Mouse (Mus musculus): ENCODE measurements around the gene Ech1. TPM values are rescaled to one million over a fixed set of nuclear protein-coding genes. Genes with fewer than 3 reads are reported as not detected.

The Ech1 gene
- 269 and 271 TPM in 2 replicates for polyA plus RNA-seq (2015; fragmentation: Nextera tagmentation; extraction: Ambion mirVana)

DNA sequence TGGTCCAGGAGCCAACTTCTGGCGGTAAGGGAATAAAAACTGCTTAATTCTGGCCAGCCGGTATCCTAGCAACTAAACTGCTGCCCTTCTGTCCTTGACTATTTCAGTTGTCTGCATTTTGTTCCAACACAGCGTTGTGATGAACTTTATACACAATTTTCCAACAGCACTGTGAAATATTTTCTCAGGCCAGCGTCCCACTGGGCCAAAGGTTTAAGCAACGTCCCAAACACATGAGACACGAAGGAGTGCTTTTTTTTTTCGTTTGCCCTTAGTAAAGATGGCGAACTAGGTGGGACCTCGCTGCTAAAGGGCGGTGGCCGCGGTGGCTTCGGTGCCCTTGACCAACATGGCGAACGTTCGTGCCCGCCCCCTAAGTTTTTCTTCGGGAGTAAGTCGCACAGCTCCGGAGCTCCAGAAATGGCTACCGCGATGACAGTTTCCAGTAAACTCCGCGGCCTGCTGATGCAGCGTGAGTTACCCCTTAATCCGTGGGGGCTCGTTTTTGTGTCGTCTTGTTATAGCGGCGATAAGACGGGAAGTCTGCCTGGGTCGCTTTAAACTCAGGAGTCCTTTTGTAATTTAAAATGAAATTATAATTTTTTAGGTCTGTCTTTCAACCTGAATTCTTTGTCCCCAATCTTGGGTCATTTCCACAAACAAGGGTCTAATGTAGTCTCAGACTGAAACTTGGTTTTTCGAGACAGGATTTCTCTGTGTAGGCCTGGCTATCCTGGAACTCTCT is at the start of gene Ech1:
TSS of gene Ech1 (plus strand) at position 277 of the 745 bp plus-strand sequence.

GRCm38 (mm10) chr7:28788307-28789195 is 36.5 kb upstream of the Ech1 start, which contains the start of gene Rinl:
TSS of gene Rinl (plus strand) at chr7:28788969.

GRCm38 (mm10) chr7:28808221-28808941 is 16.6 kb upstream of the Ech1 start, which contains the start of gene Hnrnpl:
TSS of gene Hnrnpl (plus strand) at chr7:28808541.

DNA sequence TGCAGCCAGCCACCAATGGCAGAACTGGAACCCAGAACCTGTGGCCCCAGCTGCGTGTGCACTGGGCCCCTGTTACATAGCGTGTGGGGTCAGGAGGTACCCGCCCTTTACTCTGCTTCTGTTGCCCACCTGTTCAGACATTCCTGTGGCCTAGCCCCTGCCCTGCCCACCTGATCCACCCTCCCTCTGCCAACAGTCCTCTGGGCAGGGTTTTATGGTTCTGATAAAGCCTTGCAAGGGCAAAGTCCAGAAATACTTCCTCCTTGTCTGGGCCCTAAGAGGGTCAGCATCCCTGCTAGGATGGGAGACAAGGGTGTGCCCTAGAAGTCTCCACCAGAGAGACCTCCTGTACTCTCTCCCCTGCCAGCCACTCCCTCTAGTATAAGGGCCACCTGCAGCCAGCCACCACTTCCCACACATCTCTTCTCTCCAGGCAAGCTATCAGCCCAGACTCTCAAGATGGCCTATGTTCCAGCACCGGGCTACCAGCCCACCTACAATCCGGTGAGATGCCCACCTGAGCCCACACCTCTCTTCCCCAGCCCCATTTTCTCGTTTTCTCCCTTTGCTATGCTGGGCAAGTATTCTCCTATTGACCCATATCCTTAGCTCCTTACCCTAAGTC is 8.8 kb downstream of the Ech1 start, which contains the start of gene Lgals4:
TSS of gene Lgals4 (plus strand) at position 132 of the 625 bp plus-strand sequence.

DNA sequence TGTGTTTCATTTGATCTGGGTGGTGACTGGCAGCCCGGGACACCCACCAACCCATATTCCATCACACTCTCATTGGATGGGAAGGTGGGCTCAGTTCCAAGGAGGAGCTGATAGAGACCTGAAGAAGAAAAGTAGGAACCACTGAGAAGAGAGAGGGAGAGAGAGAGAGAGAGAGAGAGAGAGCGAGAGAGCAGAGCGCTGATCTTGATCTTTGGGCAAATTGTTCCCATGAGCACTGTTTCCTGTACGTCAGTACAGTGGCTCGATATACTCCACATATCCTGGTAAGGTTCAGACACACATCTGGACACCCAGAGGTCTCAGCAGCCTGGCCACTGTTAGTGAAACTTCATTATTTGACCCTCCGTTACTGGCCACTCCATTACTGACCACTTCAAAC is 38.5 kb downstream of the Ech1 start, which contains the start of gene Lgals7:
TSS of gene Lgals7 (plus strand) at position 314 of the 400 bp plus-strand sequence.

GRCm38 (mm10) chr7:28881199-28881598 is 56.2 kb downstream of the Ech1 start, which contains the start of gene Capn12:
TSS of gene Capn12 (plus strand) at chr7:28881422.

Other genes starting within 250 kb of the Ech1 start
- 14.6 and 20.1 TPM in 2 replicates for gene Samd4b, start 227.1 kb upstream of the Ech1 start, polyA plus RNA-seq (2015; fragmentation: Nextera tagmentation; extraction: Ambion mirVana)
- gene Pak4, start 227.0 kb upstream of the Ech1 start, polyA plus RNA-seq (2015; fragmentation: Nextera tagmentation; extraction: Ambion mirVana) = 24.3 and 28.8 TPM in 2 replicates
- not detected in 2 replicates for gene Acp7, start 193.9 kb upstream of the Ech1 start, polyA plus RNA-seq (2015; fragmentation: Nextera tagmentation; extraction: Ambion mirVana)
- 3.7 and 4.4 TPM in 2 replicates for gene Fbxo27, start 132.4 kb upstream of the Ech1 start, polyA plus RNA-seq (2015; fragmentation: Nextera tagmentation; extraction: Ambion mirVana)
- 8.5 and 9.1 TPM in 2 replicates for gene Fbxo17, start 108.4 kb upstream of the Ech1 start, polyA plus RNA-seq (2015; fragmentation: Nextera tagmentation; extraction: Ambion mirVana)
- 105 and 106 TPM in 2 replicates for gene Mrps12, start 83.4 kb upstream of the Ech1 start, polyA plus RNA-seq (2015; fragmentation: Nextera tagmentation; extraction: Ambion mirVana)
- gene Sars2, start 83.2 kb upstream of the Ech1 start, polyA plus RNA-seq (2015; fragmentation: Nextera tagmentation; extraction: Ambion mirVana) = 10.5 and 11.5 TPM in 2 replicates
- gene Ccer2, start 69.0 kb upstream of the Ech1 start, polyA plus RNA-seq (2015; fragmentation: Nextera tagmentation; extraction: Ambion mirVana) = not detected in 2 replicates
- 48.3 and 50.9 TPM in 2 replicates for gene Sirt2, start 58.5 kb upstream of the Ech1 start, polyA plus RNA-seq (2015; fragmentation: Nextera tagmentation; extraction: Ambion mirVana)
- gene Nfkbib, start 57.7 kb upstream of the Ech1 start, polyA plus RNA-seq (2015; fragmentation: Nextera tagmentation; extraction: Ambion mirVana) = 27.8 and 29.3 TPM in 2 replicates
- 2.5 and 5.0 TPM in 2 replicates for gene Rinl, start 36.2 kb upstream of the Ech1 start, polyA plus RNA-seq (2015; fragmentation: Nextera tagmentation; extraction: Ambion mirVana)
- 146 and 168 TPM in 2 replicates for gene Hnrnpl, start 16.7 kb upstream of the Ech1 start, polyA plus RNA-seq (2015; fragmentation: Nextera tagmentation; extraction: Ambion mirVana)
- 8.3 and 10.2 TPM in 2 replicates for gene Lgals4, start 8.6 kb downstream of the Ech1 start, polyA plus RNA-seq (2015; fragmentation: Nextera tagmentation; extraction: Ambion mirVana)
- 3.1 and 6.6 TPM in 2 replicates for gene Lgals7, start 38.6 kb downstream of the Ech1 start, polyA plus RNA-seq (2015; fragmentation: Nextera tagmentation; extraction: Ambion mirVana)
- gene Capn12, start 56.2 kb downstream of the Ech1 start, polyA plus RNA-seq (2015; fragmentation: Nextera tagmentation; extraction: Ambion mirVana) = 0.41 and 0.73 TPM in 2 replicates
- gene Actn4, start 137.1 kb downstream of the Ech1 start, polyA plus RNA-seq (2015; fragmentation: Nextera tagmentation; extraction: Ambion mirVana) = 305 and 365 TPM in 2 replicates
- gene Eif3k, start 156.6 kb downstream of the Ech1 start, polyA plus RNA-seq (2015; fragmentation: Nextera tagmentation; extraction: Ambion mirVana) = 304 and 321 TPM in 2 replicates
- 2.4 and 3.1 TPM in 2 replicates for gene Map4k1, start 156.8 kb downstream of the Ech1 start, polyA plus RNA-seq (2015; fragmentation: Nextera tagmentation; extraction: Ambion mirVana)